Mouse (Mus musculus): Measurements from ENCODE around the gene Slc25a21. TPM values are rescaled to one million over a fixed set of nuclear protein-coding genes. Genes with fewer than 3 reads are reported as not detected.

Gene Slc25a21
- total RNA-seq, 2 experiments from 2014 or later = 0.87 to 1.4 TPM

- intact Hi-C loops (cut with DNase I) = no loop called here
- DNase-seq (ENCODE audit: low spot score in 2 of 2) = no peak
Observed at GRCm38 (mm10) chr12:57076606-57077005, 120.7 kb downstream of the Slc25a21 start.

GRCm38 (mm10) chr12:57072616-57073015, 124.7 kb downstream of the Slc25a21 start:
- intact Hi-C loops (cut with DNase I) = no loop called here
- no peak for DNase-seq (ENCODE audit: low spot score in 2 of 2)

GRCm38 (mm10) chr12:57068607-57069006, 128.7 kb downstream of the Slc25a21 start:
- intact Hi-C loops (cut with DNase I) = no loop called here
- peak in 1 of 2 experiments; percentile 14 for DNase-seq (ENCODE audit: low spot score in 2 of 2)

GRCm38 (mm10) chr12:57019737-57020136, 177.5 kb downstream of the Slc25a21 start:
- intact Hi-C loops (cut with DNase I) = no loop called here
- DNase-seq (ENCODE audit: low spot score in 2 of 2) = no peak

- DNase-seq (ENCODE audit: low spot score in 2 of 2) = no peak
- intact Hi-C loops (cut with DNase I) = no loop called here
Observed at GRCm38 (mm10) chr12:57016845-57017244, 180.4 kb downstream of the Slc25a21 start.

- no peak for DNase-seq (ENCODE audit: low spot score in 2 of 2)
- intact Hi-C loops (cut with DNase I) = no loop called here
Observed at GRCm38 (mm10) chr12:57016324-57016723, 180.9 kb downstream of the Slc25a21 start.

- no peak for DNase-seq (ENCODE audit: low spot score in 2 of 2)
- intact Hi-C loops (cut with DNase I) = no loop called here
Observed at GRCm38 (mm10) chr12:57009010-57009409, 188.3 kb downstream of the Slc25a21 start.

- peak; percentile 62 to 63 for DNase-seq (ENCODE audit: low spot score in 2 of 2)
- intact Hi-C loops (cut with DNase I) = loop anchor here (2.0 to 10.0 kb wide), 3 partner anchors 305 to 559 kb away; partner anchors contain the start of gene Foxa1
Observed at GRCm38 (mm10) chr12:56986049-56986448, 211.2 kb downstream of the Slc25a21 start.

- intact Hi-C loops (cut with DNase I) = loop anchor here (10.0 kb wide), 2 partner anchors 387 to 563 kb away; partner anchors contain the start of gene Foxa1
- no peak for DNase-seq (ENCODE audit: low spot score in 2 of 2)
Observed at GRCm38 (mm10) chr12:56982066-56982626, 215.1 kb downstream of the Slc25a21 start.

- DNase-seq (ENCODE audit: low spot score in 2 of 2) = peak in 1 of 2 experiments; percentile 67
Observed at GRCm38 (mm10) chr12:56975256-56975655, 222.0 kb downstream of the Slc25a21 start.

GRCm38 (mm10) chr12:56963236-56963635, 234.0 kb downstream of the Slc25a21 start:
- intact Hi-C loops (cut with DNase I) = no loop called here
- DNase-seq (ENCODE audit: low spot score in 2 of 2) = no peak

More at GRCm38 (mm10) chr12:56975256-56975655, 222.0 kb downstream of the Slc25a21 start:
- intact Hi-C loops (cut with DNase I) = no loop called here

GRCm38 (mm10) chr12:56959230-56960051, 237.8 kb downstream of the Slc25a21 start:
- intact Hi-C loops (cut with DNase I) = no loop called here
- DNase-seq (ENCODE audit: low spot score in 2 of 2) = peak in 1 of 2 experiments; percentile 59

- intact Hi-C loops (cut with DNase I) = no loop called here
- DNase-seq (ENCODE audit: low spot score in 2 of 2) = no peak
Observed at GRCm38 (mm10) chr12:56958244-56958643, 239.0 kb downstream of the Slc25a21 start.

- intact Hi-C loops (cut with DNase I) = no loop called here
- no peak for DNase-seq (ENCODE audit: low spot score in 2 of 2)
Observed at GRCm38 (mm10) chr12:56951749-56952657, 245.3 kb downstream of the Slc25a21 start.

GRCm38 (mm10) chr12:56944265-56944664, 253.0 kb downstream of the Slc25a21 start:
- intact Hi-C loops (cut with DNase I) = no loop called here
- no peak for DNase-seq (ENCODE audit: low spot score in 2 of 2)

- intact Hi-C loops (cut with DNase I) = no loop called here
- no peak for DNase-seq (ENCODE audit: low spot score in 2 of 2)
Observed at GRCm38 (mm10) chr12:56940861-56941260, 256.4 kb downstream of the Slc25a21 start.

- intact Hi-C loops (cut with DNase I) = no loop called here
- no peak for DNase-seq (ENCODE audit: low spot score in 2 of 2)
Observed at GRCm38 (mm10) chr12:56918145-56918544, 279.1 kb downstream of the Slc25a21 start.

GRCm38 (mm10) chr12:56906476-56906875, 290.8 kb downstream of the Slc25a21 start:
- intact Hi-C loops (cut with DNase I) = no loop called here
- DNase-seq (ENCODE audit: low spot score in 2 of 2) = no peak

GRCm38 (mm10) chr12:56905652-56906305, 291.5 kb downstream of the Slc25a21 start:
- DNase-seq (ENCODE audit: low spot score in 2 of 2) = no peak
- intact Hi-C loops (cut with DNase I) = no loop called here
